ENCODE assay signal across 17 mouse cellular contexts in the genomic region with DNA sequence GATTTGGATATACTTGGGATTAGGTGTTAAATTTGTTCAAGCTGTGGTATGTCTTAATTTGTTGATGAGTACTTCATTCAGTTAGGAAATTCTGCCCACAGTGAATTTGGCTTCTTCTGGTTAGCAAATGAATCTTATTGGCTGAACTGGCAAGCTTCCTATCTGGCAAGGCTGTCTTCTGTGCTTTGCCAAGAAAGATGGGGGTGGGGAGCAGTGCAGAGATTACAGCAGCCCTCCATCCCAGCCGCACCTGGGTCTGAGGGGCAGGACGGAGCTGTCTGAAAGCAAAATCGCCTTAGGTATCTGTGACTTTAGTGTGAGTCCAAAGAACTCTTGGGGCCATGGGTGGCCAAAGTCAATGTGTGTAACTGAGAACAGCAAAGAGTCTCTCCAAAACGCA. TPM values are rescaled to one million over a fixed set of nuclear protein-coding genes. Genes with fewer than 3 reads are reported as not detected.
DNase-seq lines count a peak whose midpoint lies in the region; ATAC-seq lines count a peak whose summit lies in the region.
"Had no signal": no experiment of that assay in that cellular context is flagged by ENCODE, and none has a peak within 500 bp of the region (broad histone marks: within the 10 kb centered on the region; RNA-seq: fewer than 3 reads in every experiment).

No protein-coding gene starts in this region.

- no peaks in the 10 kb centered on the region for H3K9me3 ChIP-seq in embryonic facial prominence, embryonic 14.5 days (ENCODE audit: control insufficient read depth, low read length)
- H3K9me3 ChIP-seq in embryonic facial prominence, embryonic 10.5 days = no peaks in the 10 kb centered on the region
- H3K9me3 ChIP-seq in midbrain, embryonic 14.5 days (ENCODE audit: control insufficient read depth, low read length) = no peaks in the 10 kb centered on the region
- H3K9me3 ChIP-seq in midbrain, embryonic 11.5 days (ENCODE audit: control insufficient read depth, low read length) = no peaks in the 10 kb centered on the region
- H3K9me3 ChIP-seq: midbrain, embryonic 12.5 days had no signal

- 43% methylated on average over 4 of the region's 4 CpGs for WGBS in embryonic facial prominence, embryonic 14.5 days
- WGBS in embryonic facial prominence, embryonic 10.5 days = 45% methylated on average over 4 of the region's 4 CpGs
- WGBS in midbrain, embryonic 14.5 days = 53% methylated on average over 4 of the region's 4 CpGs
- 47% methylated on average over 4 of the region's 4 CpGs for WGBS in midbrain, embryonic 11.5 days

- peak; percentile 21 for DNase-seq in embryonic facial prominence, embryonic 14.5 days (ENCODE audit: low spot score)
- no peak for DNase-seq in embryonic facial prominence, embryonic 10.5 days (ENCODE audit: low spot score)
- peak; percentile 28 for DNase-seq in midbrain, embryonic 14.5 days
- no peak for DNase-seq in midbrain, embryonic 11.5 days (ENCODE audit: low spot score, missing footprints)
- peak; percentile 90 to 92 for DNase-seq in cerebellum, postnatal 10 days
- no peak for DNase-seq in thymus, adult 18-20 months
- no peak for DNase-seq in c-Kit-positive CD71-positive TER-119-positive erythroid progenitor cells, embryonic 14.5 days (ENCODE audit: low spot score)
- DNase-seq: embryo, embryonic 11 days; heart, postnatal 36 days; kidney, adult 9 months; lung, postnatal 10 days; retina, postnatal 1 day; thymus, postnatal 4 days had no signal

- H3K27me3 ChIP-seq in embryonic facial prominence, embryonic 14.5 days (replicated peaks; ENCODE audit: control insufficient read depth, insufficient read depth, low read length) = no peaks in the 10 kb centered on the region
- no peaks in the 10 kb centered on the region for H3K27me3 ChIP-seq in embryonic facial prominence, embryonic 10.5 days (replicated peaks; ENCODE audit: low read depth, poor library complexity, severe bottlenecking)
- H3K27me3 ChIP-seq in midbrain, embryonic 14.5 days (ENCODE audit: control insufficient read depth, insufficient read depth, low read length) = no peaks in the 10 kb centered on the region
- no peaks in the 10 kb centered on the region for H3K27me3 ChIP-seq in midbrain, embryonic 11.5 days (ENCODE audit: control insufficient read depth, insufficient read depth, low read length)
- H3K27me3 ChIP-seq: midbrain, embryonic 12.5 days had no signal

- no peak overlapping the region for H3K4me3 ChIP-seq in embryonic facial prominence, embryonic 14.5 days (ENCODE audit: low read depth, low read length)
- H3K4me3 ChIP-seq in embryonic facial prominence, embryonic 10.5 days = no peak overlapping the region
- H3K4me3 ChIP-seq in midbrain, embryonic 14.5 days (replicated peaks; ENCODE audit: low read depth, low read length) = no peak overlapping the region
- H3K4me3 ChIP-seq in midbrain, embryonic 11.5 days (ENCODE audit: low read depth, low read length) = no peak overlapping the region
- H3K4me3 ChIP-seq: erythroblast, embryonic 14.5 days; midbrain, embryonic 12.5 days had no signal

- H3K36me3 ChIP-seq in embryonic facial prominence, embryonic 14.5 days (ENCODE audit: control insufficient read depth, insufficient read depth, low read length) = no peaks in the 10 kb centered on the region
- no peaks in the 10 kb centered on the region for H3K36me3 ChIP-seq in embryonic facial prominence, embryonic 10.5 days (replicated peaks)
- no peaks in the 10 kb centered on the region for H3K36me3 ChIP-seq in midbrain, embryonic 14.5 days (ENCODE audit: control insufficient read depth, insufficient read depth, low read length)
- no peaks in the 10 kb centered on the region for H3K36me3 ChIP-seq in midbrain, embryonic 11.5 days (ENCODE audit: control insufficient read depth, insufficient read depth, low read length)
- H3K36me3 ChIP-seq: midbrain, embryonic 12.5 days had no signal

- H3K9ac ChIP-seq in embryonic facial prominence, embryonic 14.5 days (ENCODE audit: low read depth, low read length) = no peak overlapping the region
- H3K9ac ChIP-seq in midbrain, embryonic 14.5 days (replicated peaks; ENCODE audit: low read length) = no peak overlapping the region
- H3K9ac ChIP-seq in midbrain, embryonic 11.5 days (ENCODE audit: low read length) = no peak overlapping the region
- H3K9ac ChIP-seq: midbrain, embryonic 12.5 days had no signal

- no peak for ATAC-seq in embryonic facial prominence, embryonic 14.5 days (ENCODE audit: low read depth)
- ATAC-seq in midbrain, embryonic 14.5 days (ENCODE audit: low FRiP score, low TSS enrichment) = no peak
- ATAC-seq in midbrain, embryonic 11.5 days (ENCODE audit: low FRiP score) = no peak

- no peak overlapping the region for H3K4me2 ChIP-seq in embryonic facial prominence, embryonic 14.5 days (ENCODE audit: low read depth, low read length)
- H3K4me2 ChIP-seq in midbrain, embryonic 14.5 days (ENCODE audit: low read length) = no peak overlapping the region
- H3K4me2 ChIP-seq in midbrain, embryonic 11.5 days = no peak overlapping the region
- H3K4me2 ChIP-seq: liver, embryonic 11.5 days; midbrain, embryonic 12.5 days had no signal

- H3K27ac ChIP-seq in embryonic facial prominence, embryonic 14.5 days (replicated peaks; ENCODE audit: low read depth, low read length) = no peak overlapping the region
- H3K27ac ChIP-seq in embryonic facial prominence, embryonic 10.5 days (replicated peaks) = no peak overlapping the region
- no peak overlapping the region for H3K27ac ChIP-seq in midbrain, embryonic 14.5 days (replicated peaks; ENCODE audit: low read depth, low read length)
- H3K27ac ChIP-seq in midbrain, embryonic 11.5 days (ENCODE audit: low read depth, low read length) = no peak overlapping the region
- H3K27ac ChIP-seq: midbrain, embryonic 12.5 days; stomach, postnatal 0 days had no signal

- H3K4me1 ChIP-seq in embryonic facial prominence, embryonic 14.5 days (ENCODE audit: control insufficient read depth, insufficient read depth, low read length) = no peaks in the 10 kb centered on the region
- H3K4me1 ChIP-seq in embryonic facial prominence, embryonic 10.5 days = no peaks in the 10 kb centered on the region
- no peaks in the 10 kb centered on the region for H3K4me1 ChIP-seq in midbrain, embryonic 14.5 days (ENCODE audit: control insufficient read depth, insufficient read depth, low read length)
- H3K4me1 ChIP-seq in midbrain, embryonic 11.5 days (ENCODE audit: control insufficient read depth, insufficient read depth, low read length) = no peaks in the 10 kb centered on the region

RNA-seq across cellular contexts. Expression of gene Clstn2, which starts 40.9 kb away (rescaled TPM):
- polyA plus RNA-seq in embryonic facial prominence, embryonic 14.5 days (2014; fragmentation: Nextera tagmentation; extraction: Ambion mirVana) = 3.8 and 4.6 TPM in 2 replicates
- 0.63 and 0.76 TPM in 2 replicates for polyA plus RNA-seq in embryonic facial prominence, embryonic 10.5 days (2016; fragmentation: Nextera tagmentation; extraction: Ambion mirVana)
- polyA plus RNA-seq in midbrain, embryonic 14.5 days (2014; fragmentation: Nextera tagmentation; extraction: Ambion mirVana) = 8.3 and 8.9 TPM in 2 replicates
- polyA plus RNA-seq in midbrain, embryonic 11.5 days (2014; fragmentation: Nextera tagmentation; extraction: Ambion mirVana) = 1.6 and 1.7 TPM in 2 replicates
- polyA plus RNA-seq: erythroblast, embryonic 14.5 days had no signal

Comparison
In these comparisons a context has a peak if more than half of its experiments do, and no peak if none do; other contexts are left out.
1. DNase-seq: peak in embryonic facial prominence, embryonic 14.5 days (single experiment), midbrain, embryonic 14.5 days (single experiment) and cerebellum, postnatal 10 days (2 of 2); none in embryonic facial prominence, embryonic 10.5 days (single experiment), midbrain, embryonic 11.5 days (single experiment), thymus, adult 18-20 months (0 of 2) and c-Kit-positive CD71-positive TER-119-positive erythroid progenitor cells, embryonic 14.5 days (single experiment).